Mouse (Mus musculus) kidney, adult 2 months (tissue): Measurements from ENCODE around the gene Cyp2a12. TPM values are rescaled to one million over a fixed set of nuclear protein-coding genes. Genes with fewer than 3 reads are reported as not detected.

Experiments used
- DNase-seq: peaks from one replicate; pipeline ENCODE4 v3.0.0; 2021
- H3K27ac ChIP-seq: fragments of 200-500 bp; 2 replicates; pipeline ENCODE4 v1.5.1; 2012; ENCODE audit warnings: low read depth, low read length, control low read depth, inconsistent platforms; ENCODE audit not compliant: insufficient read depth
- H3K27me3 ChIP-seq: fragments of 200-500 bp; replicated peaks from 2 replicates; pipeline ENCODE4 v1.6.1; 2012; ENCODE audit warnings: mild to moderate bottlenecking, moderate library complexity, low read length, inconsistent platforms; ENCODE audit not compliant: control insufficient read depth, insufficient read depth
- H3K36me3 ChIP-seq: fragments of 200-500 bp; 2 replicates; pipeline ENCODE4 v1.6.1; 2012; ENCODE audit warnings: mild to moderate bottlenecking, moderate library complexity, low read length, inconsistent platforms; ENCODE audit not compliant: control insufficient read depth, insufficient read depth
- H3K4me1 ChIP-seq: fragments of 200-500 bp; 2 replicates; pipeline ENCODE4 v1.6.1; 2011; ENCODE audit warnings: low read length; ENCODE audit not compliant: control insufficient read depth, insufficient read depth
- H3K4me3 ChIP-seq: fragments of 200-500 bp; 2 replicates; pipeline ENCODE4 v1.5.1; 2011; ENCODE audit warnings: mild to moderate bottlenecking, low read depth, low read length, control low read depth; ENCODE audit not compliant: insufficient read depth
- CTCF ChIP-seq: fragments of 200-500 bp; conservative IDR thresholded peaks from 2 replicates; pipeline ENCODE4 v1.5.1; 2011; ENCODE audit warnings: low read depth, mild to moderate bottlenecking, control low read depth, low read length, moderate library complexity, mixed read lengths; ENCODE audit not compliant: insufficient read depth, insufficient read length
- POLR2A ChIP-seq: fragments of 200-500 bp; IDR thresholded peaks from one replicate; pipeline ENCODE4 v1.6.1; 2011; ENCODE audit warnings: low read depth, low read length, control low read depth
- WGBS: fragments of 180-500 bp; shearing (Covaris S2); methylation state at CpG from one replicate; pipeline ENCODE4 v1.1.7; 2018; 5-methylcytosine and 5-hydroxymethylcytosine counted together
- polyA plus RNA-seq: library from polyadenylated mRNA; depleted of rRNA; stranded (reverse); fragments of >200 nt; gene quantifications from 2 replicates; pipeline ENCODE4 v1.2.3, GENCODE M21; 2012; rRNA removed

Gene Cyp2a12
- polyA plus RNA-seq, 1 experiment, result not detected

DNA sequence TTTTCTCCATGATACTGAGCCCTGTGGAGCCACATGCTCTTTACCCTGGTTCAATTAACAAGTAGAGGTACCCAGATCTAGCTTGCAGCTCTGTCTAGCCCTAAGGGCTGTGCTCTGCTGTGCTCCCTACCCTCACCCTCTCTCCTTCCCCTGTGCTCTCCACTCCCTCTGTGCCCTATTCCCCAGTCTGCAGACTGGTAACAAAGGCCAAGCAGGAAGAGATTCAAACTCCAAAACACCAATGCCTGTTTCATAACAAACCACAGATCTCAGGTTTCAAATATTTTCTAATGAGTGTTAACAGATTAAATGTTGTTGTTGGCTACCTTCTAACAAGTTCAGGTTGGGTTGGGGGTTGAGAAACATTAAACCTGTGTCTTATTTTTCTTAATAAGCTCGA, 49.8 kb downstream of the Cyp2a12 start:
- Histone ChIP-seq H3K4me1 (no peaks in the 10 kb centered on the region), H3K36me3 (no peaks in the 10 kb centered on the region), H3K4me3 (no peak overlapping the region), H3K27ac (no peak overlapping the region), H3K27me3 (no peaks in the 10 kb centered on the region)
- 55% methylated on average over 1 of the region's 1 CpGs for WGBS
- DNase-seq, result no peak
- TF ChIP-seq CTCF, result no peak
- no peak for TF ChIP-seq POLR2A

DNA sequence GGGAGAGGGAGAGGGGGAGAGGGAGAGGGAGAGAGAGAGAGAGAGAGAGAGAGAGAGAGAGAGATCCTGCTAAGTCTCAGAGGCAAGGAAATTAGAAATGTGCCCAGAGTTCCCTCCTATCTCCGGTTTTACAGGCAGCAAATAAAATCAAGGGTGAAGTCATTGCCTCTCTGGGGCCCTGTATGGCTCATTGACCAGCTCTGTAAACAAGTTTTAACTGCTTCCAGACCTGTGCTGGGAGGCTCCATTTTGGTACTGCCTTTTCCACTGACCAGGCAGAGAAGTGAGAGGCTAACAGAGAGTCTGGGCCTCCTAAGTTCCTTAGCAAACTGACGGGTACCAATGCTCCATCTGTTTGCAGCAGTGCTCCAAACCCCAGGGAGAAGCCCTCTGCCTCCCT, 52.7 kb downstream of the Cyp2a12 start:
- H3K27ac ChIP-seq, result no peak overlapping the region
- H3K27me3 ChIP-seq, result no peaks in the 10 kb centered on the region
- TF ChIP-seq CTCF (no peak), POLR2A (no peak)
- H3K4me1 ChIP-seq, result no peaks in the 10 kb centered on the region
- WGBS, result 17% methylated on average over 2 of the region's 2 CpGs
- DNase-seq, result no peak
- H3K4me3 ChIP-seq, result no peak overlapping the region
- H3K36me3 ChIP-seq, result no peaks in the 10 kb centered on the region

Other genes starting within 250 kb of the Cyp2a12 start
- gene Cyp2g1, start 220.2 kb upstream of the Cyp2a12 start, polyA plus RNA-seq, result not detected in 2 replicates
- 67.1 and 70.8 TPM in 2 replicates for gene Cyp2a5, start 193.8 kb upstream of the Cyp2a12 start, polyA plus RNA-seq
- not detected in 2 replicates for gene Cyp2a22, start 89.7 kb upstream of the Cyp2a12 start, polyA plus RNA-seq
- gene Cyp2f2, start 90.8 kb downstream of the Cyp2a12 start, polyA plus RNA-seq, result 5.3 and 6.5 TPM in 2 replicates
- not detected in 2 replicates for gene Cyp2t4, start 124.6 kb downstream of the Cyp2a12 start, polyA plus RNA-seq
- gene Egln2, start 137.7 kb downstream of the Cyp2a12 start, polyA plus RNA-seq, result 84.9 and 93.7 TPM in 2 replicates
- 55.9 and 57.4 TPM in 2 replicates for gene Rab4b, start 149.8 kb downstream of the Cyp2a12 start, polyA plus RNA-seq
- not detected in 2 replicates for gene Gm21983, start 152.0 kb downstream of the Cyp2a12 start, polyA plus RNA-seq
- gene Mia, start 152.1 kb downstream of the Cyp2a12 start, polyA plus RNA-seq, result 6.4 and 7.7 TPM in 2 replicates
- 8.2 and 9.6 TPM in 2 replicates for gene BC024978, start 166.7 kb downstream of the Cyp2a12 start, polyA plus RNA-seq
- gene Snrpa, start 167.2 kb downstream of the Cyp2a12 start, polyA plus RNA-seq, result 127 and 131 TPM in 2 replicates
- gene Itpkc, start 199.6 kb downstream of the Cyp2a12 start, polyA plus RNA-seq, result 6.8 and 7.0 TPM in 2 replicates
- 43.1 and 50.3 TPM in 2 replicates for gene Coq8b, start 203.9 kb downstream of the Cyp2a12 start, polyA plus RNA-seq
- gene Numbl, start 229.4 kb downstream of the Cyp2a12 start, polyA plus RNA-seq, result 6.0 and 7.9 TPM in 2 replicates